Mouse (Mus musculus) gastrocnemius, postnatal 10 days (tissue): Measurements from ENCODE around the gene Zfp800. TPM values are rescaled to one million over a fixed set of nuclear protein-coding genes. Genes with fewer than 3 reads are reported as not detected.

Source experiments
- DNase-seq: peaks from one replicate; pipeline ENCODE4 v3.0.0; 2021; ENCODE audit warnings: mixed read lengths
- long read RNA-seq, 2 experiments: library from polyadenylated mRNA; stranded (forward); transcript quantifications; one replicate each; pipeline ENCODE4 v2.0.0; 2021
- total RNA-seq, 2 experiments: library from RNA; stranded (reverse); gene quantifications; 2 replicates each; pipeline ENCODE4 v1.2.3; 2021

The Zfp800 gene
- total RNA-seq = 10 to 100 TPM in 1 of 2 experiments, 1 to 10 TPM in 1; 7.9 to 12.4 TPM
- long read RNA-seq, experiment 1, full-length matches to known transcripts = 1 of 4 reads
- long read RNA-seq, experiment 1, partial matches to known transcripts = 0 of 4 reads
- long read RNA-seq, experiment 1, other reads (novel, unspliced or antisense) = 3 of 4 reads
- long read RNA-seq, experiment 2, full-length matches to known transcripts = 2 of 3 reads
- long read RNA-seq, experiment 2, partial matches to known transcripts = 0 of 3 reads
- long read RNA-seq, experiment 2, other reads (novel, unspliced or antisense) = 1 of 3 reads

GRCm38 (mm10) chr6:28397681-28398203 lies at the start of gene Zfp800:
Zfp800 (minus strand) TSS chr6:28398005.
- DNase-seq = peak; percentile 4

DNA sequence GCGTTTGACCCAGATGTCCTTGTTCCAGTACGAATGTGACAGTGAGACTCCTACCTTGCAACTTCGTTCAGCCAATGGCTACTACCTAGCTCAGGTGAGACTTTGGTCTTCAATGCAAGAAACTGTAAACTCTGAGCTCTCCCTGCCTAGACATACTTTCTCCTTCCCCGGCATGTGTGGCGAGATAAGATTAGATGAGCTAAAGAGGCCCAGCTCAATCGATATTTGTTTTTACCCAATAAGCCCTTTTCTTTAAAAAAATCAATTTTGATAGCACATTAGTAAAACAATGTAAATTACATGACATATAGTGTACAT lies 33.7 kb upstream of the Zfp800 start:
- DNase-seq = no peak

GRCm38 (mm10) chr6:28430795-28431537 lies 33.2 kb upstream of the Zfp800 start:
- DNase-seq = no peak

- no peak for DNase-seq
Observed at GRCm38 (mm10) chr6:28429870-28430269, 32.1 kb upstream of the Zfp800 start.

GRCm38 (mm10) chr6:28428290-28428689 lies 30.5 kb upstream of the Zfp800 start, which contains the start of gene Gcc1:
Gcc1 (minus strand) TSS chr6:28428390.
- DNase-seq = no peak

- no peak for DNase-seq
Observed at GRCm38 (mm10) chr6:28427096-28427839, 29.5 kb upstream of the Zfp800 start, which contains the start of gene Fscn3. Fscn3 (plus strand) TSS chr6:28427789.

DNA sequence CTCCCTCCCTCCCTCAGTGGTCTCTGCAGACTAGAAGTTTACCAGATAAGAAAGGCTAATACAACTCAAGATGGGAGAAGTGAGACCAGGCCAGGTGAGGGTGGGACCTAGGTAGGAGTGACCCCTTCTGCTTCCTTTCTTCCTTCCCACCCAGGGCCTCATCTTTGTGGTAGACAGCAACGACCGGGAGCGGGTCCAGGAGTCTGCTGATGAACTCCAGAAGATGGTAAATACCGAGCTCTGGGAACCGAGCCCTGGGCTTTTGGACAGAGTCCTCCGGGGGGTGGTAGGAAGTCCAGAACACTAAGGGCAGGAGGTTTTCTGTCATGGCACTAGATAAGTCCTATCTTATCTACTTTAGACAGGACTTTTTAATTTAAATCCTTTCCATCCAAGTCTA lies 27.2 kb upstream of the Zfp800 start:
- DNase-seq = no peak

DNA sequence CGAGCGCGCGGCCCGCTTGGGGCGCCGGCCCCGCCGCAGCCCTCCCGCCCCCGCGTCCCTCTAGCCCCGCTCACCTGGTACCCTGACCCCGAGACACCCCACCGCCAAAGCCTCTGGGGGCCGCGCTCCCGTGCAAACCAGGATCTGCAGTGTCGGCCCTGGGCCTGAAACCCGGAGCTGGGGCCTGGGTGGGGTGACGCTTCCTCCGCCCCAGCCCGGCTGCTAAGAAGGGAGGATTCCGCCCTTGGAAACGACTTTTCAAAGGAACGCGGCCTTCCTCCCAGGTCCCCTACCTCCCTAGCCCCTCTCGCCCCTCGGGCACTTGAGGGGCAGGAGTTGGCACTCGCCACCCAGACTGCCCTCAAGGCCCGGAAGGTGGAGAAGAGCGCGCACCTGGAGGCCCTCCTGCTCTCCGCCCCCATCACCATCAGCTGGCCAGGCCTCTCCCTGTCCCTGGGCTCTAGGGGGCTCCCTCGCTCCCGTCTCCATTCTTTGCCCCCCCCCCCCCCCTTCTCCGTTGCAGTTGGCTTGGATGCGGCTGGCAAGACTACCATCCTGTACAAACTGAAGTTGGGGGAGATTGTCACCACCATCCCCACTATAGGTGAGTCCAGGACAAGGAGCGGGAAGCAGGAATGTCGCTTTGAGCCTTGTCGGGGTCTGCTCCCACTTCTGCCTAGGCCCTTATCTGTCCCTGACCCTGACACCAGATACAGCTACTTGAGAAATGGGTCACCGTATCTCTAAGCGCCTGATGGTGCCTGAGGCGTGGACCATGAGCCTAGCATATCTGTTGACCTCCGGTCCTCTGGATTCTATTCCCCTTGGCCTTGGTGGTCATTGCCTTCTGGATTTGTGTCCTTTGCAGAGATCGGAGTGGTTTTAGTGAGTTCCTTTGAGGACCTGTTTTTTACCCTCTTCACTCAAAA lies 26.2 kb upstream of the Zfp800 start:
- peak; percentile 51 for DNase-seq

GRCm38 (mm10) chr6:28423313-28423712 lies 25.5 kb upstream of the Zfp800 start, which contains the start of gene Arf5:
Arf5 (plus strand) TSS chr6:28423560.
- DNase-seq = peak; percentile 99

- no peak for DNase-seq
Observed at GRCm38 (mm10) chr6:28422651-28423290, 25.0 kb upstream of the Zfp800 start.

- DNase-seq = peak; percentile 95
Observed at GRCm38 (mm10) chr6:28421469-28422000, 23.7 kb upstream of the Zfp800 start.

- DNase-seq = no peak
Observed at GRCm38 (mm10) chr6:28420865-28421264, 23.1 kb upstream of the Zfp800 start.

DNA sequence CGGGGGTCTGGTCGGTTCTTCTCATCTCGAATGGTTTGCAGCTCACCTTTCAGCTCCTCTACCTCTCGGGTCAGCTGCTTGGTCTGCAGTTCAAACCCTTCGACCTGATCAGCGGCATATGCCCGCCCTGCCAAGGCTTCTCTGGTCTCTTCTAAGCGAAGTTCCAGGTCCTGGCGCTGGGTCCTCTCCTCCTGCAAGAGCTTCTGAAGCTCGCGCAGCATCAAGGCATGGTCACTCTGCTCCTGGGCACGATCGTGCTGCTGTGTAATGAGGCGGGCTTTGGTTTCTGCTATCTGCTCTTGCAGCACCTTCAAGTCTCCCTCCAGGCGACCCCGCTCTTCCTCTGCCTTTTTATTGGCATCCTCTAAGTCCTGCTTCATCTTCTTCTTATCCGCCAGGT lies 22.6 kb upstream of the Zfp800 start:
- DNase-seq = no peak

GRCm38 (mm10) chr6:28419673-28420072 lies 21.9 kb upstream of the Zfp800 start:
- no peak for DNase-seq

GRCm38 (mm10) chr6:28418449-28418848 lies 20.6 kb upstream of the Zfp800 start:
- DNase-seq = peak; percentile 91

DNA sequence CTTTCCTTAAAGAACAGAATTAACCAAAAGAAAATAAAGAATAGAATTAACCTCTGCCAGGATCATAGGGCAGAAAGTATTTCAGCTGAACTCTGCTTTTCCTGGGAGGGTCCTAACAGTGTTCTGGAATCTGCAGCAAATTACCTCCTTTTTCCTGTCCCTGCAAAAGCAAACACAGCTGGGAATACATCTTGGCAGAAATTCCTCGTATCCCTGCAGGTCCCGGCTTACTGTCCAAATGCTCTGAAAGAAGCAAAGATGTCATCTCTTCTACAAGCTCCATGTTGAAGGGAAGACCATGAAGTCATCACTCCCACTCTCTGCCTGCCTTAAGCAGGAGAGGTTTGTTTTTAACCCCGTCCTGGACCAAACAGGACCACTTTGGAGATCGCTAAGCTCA lies 19.2 kb upstream of the Zfp800 start:
- DNase-seq = no peak

GRCm38 (mm10) chr6:28411236-28411635 lies 13.4 kb upstream of the Zfp800 start:
- no peak for DNase-seq

DNA sequence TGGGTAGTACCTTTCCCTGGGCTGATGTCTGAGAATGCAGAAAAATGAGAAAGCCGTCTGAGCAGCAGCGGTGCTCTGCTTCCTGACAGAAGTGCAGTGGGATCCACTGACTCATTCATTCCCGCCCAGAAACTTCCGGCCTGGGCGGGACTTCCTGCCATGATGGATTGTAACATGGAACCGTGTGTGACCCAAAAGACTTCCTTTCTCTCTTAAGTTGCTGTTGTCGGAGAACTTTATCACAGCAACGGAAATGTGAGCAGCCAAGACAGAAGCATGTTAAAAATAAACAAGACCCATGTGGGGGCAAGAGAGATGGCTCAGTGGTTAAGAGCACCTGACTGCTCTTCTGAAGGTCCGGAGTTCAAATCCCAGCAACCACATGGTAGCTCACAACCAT lies 12.2 kb upstream of the Zfp800 start:
- no peak for DNase-seq

GRCm38 (mm10) chr6:28399791-28400190 lies 2.0 kb upstream of the Zfp800 start:
- DNase-seq = no peak

DNA sequence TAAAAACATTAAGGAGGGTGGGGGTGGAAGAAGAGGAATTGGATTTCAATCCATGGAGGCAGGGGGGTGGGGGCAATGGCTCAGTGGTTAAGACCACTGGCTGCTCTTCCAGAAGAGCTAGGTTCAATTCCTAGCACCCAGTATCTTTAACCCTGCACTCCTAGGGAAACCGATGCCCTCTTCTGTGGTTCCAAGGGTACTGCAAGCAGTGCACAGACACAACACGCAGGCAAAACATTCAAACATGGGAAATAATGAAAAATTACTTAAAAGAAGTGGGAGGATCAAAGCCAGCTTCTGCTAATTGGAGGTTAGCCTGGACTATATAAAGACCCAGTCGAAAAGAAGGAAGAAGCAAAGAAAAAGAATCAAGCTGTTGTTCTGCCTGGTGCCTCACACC lies 921 bp upstream of the Zfp800 start:
- DNase-seq = no peak
